Mouse (Mus musculus) cerebellum, postnatal 36 days (tissue): ENCODE data around the gene Mpeg1.

Source experiments
- DNase-seq, 2 experiments: peaks; one replicate each; pipeline ENCODE4 v3.0.0; 2021 to 2022; ENCODE audit warnings: mixed read lengths in 2 of 2

The Mpeg1 gene

GRCm38 (mm10) chr19:12460282-12461249 lies at the start of gene Mpeg1:
Gene Mpeg1 (plus strand): TSS chr19:12460779.
- DNase-seq = no peak

- DNase-seq = no peak
Measured at GRCm38 (mm10) chr19:12413737-12414136, 46.8 kb upstream of the Mpeg1 start.

- DNase-seq = no peak
Measured at GRCm38 (mm10) chr19:12417361-12417760, 43.2 kb upstream of the Mpeg1 start, which contains the start of gene Olfr1441. Gene Olfr1441 (plus strand): TSS chr19:12417433.

- DNase-seq = no peak
Measured at GRCm38 (mm10) chr19:12418312-12418711, 42.3 kb upstream of the Mpeg1 start.

DNA sequence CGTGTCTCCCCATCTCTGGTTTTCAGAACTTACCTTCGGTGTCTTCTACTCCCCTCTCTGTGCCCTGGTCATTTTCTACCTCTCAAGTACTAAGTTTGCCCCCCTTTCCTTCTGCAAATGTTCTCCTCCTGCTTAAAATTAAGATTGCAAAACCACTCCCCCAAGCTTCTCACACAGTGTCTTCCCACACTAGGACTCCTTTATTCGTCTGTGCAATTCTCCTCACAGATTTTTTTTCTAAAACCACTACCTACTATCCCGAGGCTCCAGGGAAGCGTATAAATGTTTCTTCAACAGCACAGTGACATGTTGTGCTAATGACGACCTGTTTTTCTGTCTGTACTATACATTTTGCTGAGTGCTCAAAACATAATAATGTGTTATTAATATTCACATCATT lies 40.0 kb upstream of the Mpeg1 start:
- DNase-seq = no peak

- DNase-seq = no peak
Measured at GRCm38 (mm10) chr19:12421680-12422079, 38.9 kb upstream of the Mpeg1 start.

DNA sequence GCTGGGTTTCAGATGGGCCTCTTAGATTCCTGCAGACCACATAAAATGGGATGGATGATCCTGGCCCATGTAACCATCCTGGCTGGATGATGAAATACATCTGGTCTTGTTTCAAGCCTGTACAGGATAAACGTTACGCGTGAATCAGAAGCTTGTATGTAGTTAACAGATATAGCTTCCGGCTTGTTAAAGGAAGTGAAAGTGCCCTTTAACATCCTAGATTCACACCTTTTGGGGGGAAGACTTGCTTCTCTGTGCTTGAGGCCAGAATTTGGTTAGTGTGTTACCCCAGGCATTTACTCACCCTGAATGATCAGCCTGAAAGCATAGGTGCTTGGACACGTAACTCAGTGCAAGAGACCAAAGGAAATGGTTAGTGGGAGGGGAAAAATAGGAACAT lies 33.5 kb upstream of the Mpeg1 start:
- no peak for DNase-seq

GRCm38 (mm10) chr19:12427605-12428004 lies 33.0 kb upstream of the Mpeg1 start, which contains the start of gene Pfpl:
Gene Pfpl (plus strand): TSS chr19:12427905.
- DNase-seq = no peak

DNA sequence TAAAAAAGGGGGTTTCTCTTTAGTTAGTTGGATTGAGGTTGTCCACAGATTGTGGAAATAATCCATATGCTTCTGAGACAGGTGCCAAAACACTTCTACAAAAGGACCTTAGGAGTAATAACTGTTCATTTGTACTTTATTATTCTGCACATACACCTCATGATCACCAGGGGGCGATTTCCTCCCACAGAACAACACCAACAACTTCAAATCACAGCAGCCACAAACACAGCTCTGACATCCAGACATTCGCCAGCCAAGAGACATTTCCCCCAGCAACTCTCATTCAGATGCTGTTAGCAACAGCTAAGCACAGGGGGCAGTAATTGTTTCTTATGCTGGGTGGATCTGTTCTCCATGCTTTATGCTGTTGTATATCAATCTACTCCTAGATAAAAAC lies 27.5 kb upstream of the Mpeg1 start:
- peak in 1 of 2 experiments; percentile 13 for DNase-seq

- DNase-seq = no peak
Measured at GRCm38 (mm10) chr19:12435011-12435416, 25.6 kb upstream of the Mpeg1 start.

DNA sequence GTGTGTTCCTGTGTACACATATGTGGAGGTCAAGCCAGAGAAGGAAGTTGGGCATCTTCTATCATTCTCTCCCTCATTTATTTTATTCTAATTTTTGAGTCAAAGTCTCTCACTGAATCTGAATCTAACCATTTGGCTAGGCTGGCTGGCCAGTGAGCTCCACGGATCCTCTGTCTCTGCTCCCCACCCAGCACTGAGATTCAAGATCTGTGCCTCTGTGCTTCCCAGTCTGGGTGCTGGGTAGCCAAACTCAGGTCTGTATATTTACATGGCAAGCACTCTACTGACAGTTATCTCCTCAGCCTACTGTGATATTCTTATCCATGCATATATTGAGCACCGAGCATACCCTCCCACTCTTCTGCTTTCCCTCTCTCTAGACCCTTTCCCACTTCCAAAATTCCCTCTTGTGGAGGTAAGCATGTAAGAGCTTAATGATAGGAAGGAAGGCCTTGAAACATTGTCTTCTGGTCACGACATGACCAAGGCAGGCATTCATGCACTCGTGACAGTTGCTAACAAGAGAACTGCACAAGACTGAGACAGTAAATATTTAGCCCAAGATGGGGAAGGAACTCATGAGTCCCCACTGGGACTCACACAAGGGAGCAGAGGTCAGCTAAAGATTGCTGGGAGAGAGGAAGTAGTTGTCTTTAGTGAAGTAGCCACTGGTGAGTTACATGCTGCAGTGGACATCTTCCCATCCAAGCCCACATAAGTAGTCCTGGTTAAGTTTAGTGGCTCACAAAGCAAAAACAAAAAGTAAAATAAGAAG lies 24.6 kb upstream of the Mpeg1 start:
- DNase-seq = no peak

DNA sequence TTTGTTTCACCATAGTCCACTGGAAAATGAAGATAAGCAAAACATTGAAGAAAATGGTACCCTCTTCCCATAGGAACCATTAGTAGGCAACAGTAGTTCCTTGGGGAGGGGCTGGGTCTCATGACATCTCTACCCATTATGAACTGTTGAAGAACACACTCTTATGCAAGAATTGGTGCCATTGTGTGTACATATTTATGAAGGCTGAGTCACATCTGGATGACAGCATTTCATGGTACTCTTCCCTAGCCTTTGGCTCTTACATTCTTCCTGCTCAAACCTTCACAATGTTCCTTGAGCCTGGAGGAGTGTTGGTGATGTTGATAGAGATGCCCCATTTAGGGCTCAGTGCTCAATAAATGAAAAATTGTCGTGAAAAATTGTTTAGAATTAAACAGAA lies 21.0 kb upstream of the Mpeg1 start:
- no peak for DNase-seq

DNA sequence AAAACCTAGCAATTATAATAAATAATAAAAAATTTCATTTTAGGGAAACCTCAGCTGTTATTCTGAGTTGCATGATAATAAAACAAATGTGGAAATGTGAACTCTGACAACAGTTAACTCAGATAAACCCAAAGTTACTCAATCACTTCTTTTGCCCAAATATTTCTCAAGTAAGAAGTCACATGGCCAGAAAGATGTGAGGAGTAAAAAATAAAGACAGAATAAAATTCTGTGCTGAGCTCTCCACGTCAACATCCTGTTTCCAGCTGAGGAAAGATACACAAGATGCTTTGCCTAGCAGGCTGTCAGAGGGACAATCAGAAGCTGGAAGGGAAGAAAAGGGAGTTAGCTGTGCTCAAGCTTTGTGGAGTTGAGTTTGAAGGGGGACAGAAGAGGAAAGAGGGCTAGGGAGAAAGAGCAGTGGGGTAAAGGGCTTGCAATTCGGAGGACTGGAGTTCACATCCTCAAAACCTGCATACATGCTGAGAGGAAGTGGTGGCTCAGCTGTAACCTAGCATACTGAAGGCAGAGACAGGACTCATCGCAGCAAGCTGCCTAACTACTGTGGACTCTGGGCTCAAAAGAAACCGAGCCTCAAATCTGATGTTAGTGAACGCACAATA lies 20.4 kb upstream of the Mpeg1 start:
- DNase-seq = no peak

DNA sequence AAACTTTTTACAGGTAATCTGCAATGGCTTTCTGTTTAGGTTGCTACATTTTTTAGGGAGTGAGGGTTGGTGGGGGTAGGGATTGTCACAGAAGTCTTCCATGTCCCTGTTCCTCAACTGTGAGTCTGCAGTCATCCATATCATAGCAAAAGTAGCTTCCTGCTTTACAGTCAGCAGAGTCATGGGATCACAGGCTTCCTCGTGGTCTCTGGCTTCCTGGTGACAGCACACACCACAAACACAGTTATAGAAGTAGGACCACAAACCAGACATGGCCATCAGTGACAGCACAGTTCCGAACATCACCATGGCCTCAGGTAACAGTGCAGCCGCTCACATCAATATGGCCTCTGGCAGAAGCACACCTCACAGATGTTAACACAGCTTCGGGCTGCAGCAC lies 18.0 kb upstream of the Mpeg1 start:
- no peak for DNase-seq

DNA sequence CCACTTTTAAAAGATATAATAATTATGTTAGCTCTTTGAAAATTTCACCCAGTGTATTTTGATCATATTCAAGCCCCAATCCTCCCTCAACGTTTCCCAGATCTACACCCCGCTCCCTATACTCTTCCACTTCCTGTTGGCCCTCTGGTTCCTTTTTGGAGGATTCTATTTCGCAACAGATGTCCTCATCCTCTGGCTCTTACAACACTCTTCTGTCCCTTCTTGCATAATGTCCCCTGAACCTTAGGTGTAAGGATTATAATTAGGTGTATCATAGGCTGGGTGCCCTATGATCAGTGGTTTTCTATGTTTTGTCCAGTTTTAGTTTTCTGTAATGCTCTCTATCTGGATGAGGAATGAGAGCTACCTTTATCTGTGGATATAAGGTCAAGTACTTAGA lies 15.6 kb upstream of the Mpeg1 start:
- DNase-seq = no peak

DNA sequence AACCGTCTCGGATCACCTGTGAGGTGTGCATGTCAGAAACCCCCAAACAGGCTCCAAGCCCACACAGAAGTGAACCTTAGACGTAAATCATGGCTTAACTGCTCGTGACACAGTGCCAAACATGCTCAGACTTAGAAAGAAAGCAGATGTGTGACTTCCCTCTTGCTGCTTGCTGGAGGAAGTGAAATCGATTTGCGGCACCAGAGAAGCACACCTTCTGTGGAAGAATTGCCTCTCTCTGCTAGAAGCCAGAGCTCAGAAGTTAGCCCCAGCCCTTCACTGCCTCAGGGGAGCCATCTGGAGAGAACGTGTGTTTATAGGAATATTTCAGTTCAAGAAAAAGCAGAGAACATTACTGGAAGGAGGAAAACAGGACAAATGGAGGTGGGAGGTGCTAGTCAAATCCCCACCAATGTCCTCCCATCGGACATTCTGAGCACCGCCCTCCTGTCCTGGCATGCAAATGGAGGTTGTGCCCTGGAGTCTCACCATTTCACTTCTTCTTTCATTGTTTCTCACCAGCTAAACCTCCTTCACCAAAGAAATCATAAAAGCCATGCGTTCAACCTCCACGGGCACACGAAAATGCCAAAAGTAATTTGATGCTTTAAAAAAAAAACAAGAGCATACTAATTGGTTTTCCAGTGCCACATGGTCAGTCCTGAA lies 3.0 kb upstream of the Mpeg1 start:
- DNase-seq = no peak

DNA sequence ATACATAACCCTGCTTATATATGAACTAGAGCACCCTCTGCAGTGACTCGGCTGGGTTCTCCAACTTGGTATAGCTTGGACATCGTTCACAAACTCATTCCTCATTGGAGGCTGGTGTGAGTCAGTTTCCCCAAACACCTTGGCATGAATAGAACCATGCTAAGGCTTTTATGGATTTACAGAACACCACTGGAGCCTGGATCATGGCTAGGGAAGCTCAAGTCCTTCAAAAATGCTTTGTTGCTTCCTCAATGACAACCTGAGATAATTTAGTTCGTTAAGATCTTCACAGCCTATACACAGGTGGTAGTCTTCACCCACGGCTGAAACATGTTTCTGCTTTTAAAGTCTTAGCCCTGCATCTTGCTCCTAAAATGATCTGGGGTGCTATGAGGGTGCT lies 1.1 kb upstream of the Mpeg1 start:
- DNase-seq = no peak

- DNase-seq = no peak
Measured at GRCm38 (mm10) chr19:12462851-12463721, 2.5 kb downstream of the Mpeg1 start.

GRCm38 (mm10) chr19:12463722-12464035 lies 3.1 kb downstream of the Mpeg1 start:
- DNase-seq = no peak

DNA sequence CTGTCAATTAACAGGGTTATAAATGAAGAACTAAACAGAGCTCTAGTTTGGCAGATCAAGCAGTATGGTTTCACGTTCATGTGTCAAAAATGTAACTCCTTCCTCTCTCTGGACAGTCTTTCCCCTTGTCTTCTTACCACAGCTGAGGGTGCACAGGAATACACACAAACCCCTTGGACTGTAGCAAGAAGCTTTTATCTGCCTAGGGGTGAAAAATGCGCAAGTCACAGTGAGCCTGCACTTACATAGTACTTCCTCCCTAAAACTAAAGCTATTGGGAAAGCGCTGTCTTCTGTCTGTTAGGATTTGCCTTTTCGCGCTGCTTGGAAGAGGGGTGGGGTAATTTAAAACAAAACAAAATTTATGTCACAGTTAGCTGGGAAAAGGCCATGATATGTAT lies 3.5 kb downstream of the Mpeg1 start:
- no peak for DNase-seq

DNA sequence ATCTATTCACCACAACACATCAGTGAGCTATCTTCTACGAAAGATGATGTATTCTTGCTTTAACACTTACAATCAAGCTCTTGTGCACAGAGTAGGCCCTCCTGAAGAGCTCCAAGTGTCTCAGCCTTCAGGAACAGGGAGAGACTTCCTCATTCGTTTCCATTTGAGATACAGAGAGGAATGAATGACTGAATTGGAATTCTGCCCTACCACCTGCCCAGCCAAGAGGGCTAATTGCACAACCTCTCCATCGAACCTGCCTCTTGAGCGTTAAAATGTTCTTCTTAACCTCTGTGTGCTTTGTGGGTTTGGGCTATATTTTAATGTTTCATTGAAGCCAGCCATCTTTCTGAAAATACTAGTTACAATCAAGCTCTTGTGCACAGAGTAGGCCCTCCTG lies 4.1 kb downstream of the Mpeg1 start:
- no peak for DNase-seq
